Mouse (Mus musculus) lung, postnatal 0 days (tissue): ENCODE results near the gene Kif26a. TPM values are rescaled to one million over a fixed set of nuclear protein-coding genes. Genes with fewer than 3 reads are reported as not detected.

ENCODE experiments used
- ATAC-seq: fragments of 200-750 bp; cut with Nextera tagmentation; 2 replicates; pipeline ENCODE4 v1.8.0; 2017; ENCODE audit warnings: moderate library complexity
- DNase-seq: peaks from one replicate; pipeline ENCODE4 v3.0.0-alpha.2; 2016; ENCODE audit warnings: low spot score
- H3K27ac ChIP-seq: fragments of 300-500 bp; sonication (generic); 2 replicates; pipeline ENCODE4 v1.5.1; 2014; ENCODE audit warnings: antibody characterized with exemption, mild to moderate bottlenecking, low read length, mixed read lengths
- H3K27me3 ChIP-seq: fragments of 300-500 bp; sonication (generic); replicated peaks from 2 replicates; pipeline ENCODE4 v1.6.1; 2014; ENCODE audit warnings: low read length, mixed read lengths; ENCODE audit not compliant: insufficient read depth
- H3K36me3 ChIP-seq: fragments of 300-500 bp; sonication (generic); 2 replicates; pipeline ENCODE4 v1.6.1; 2014; ENCODE audit warnings: low read length, mixed read lengths; ENCODE audit not compliant: insufficient read depth
- H3K4me1 ChIP-seq: fragments of 300-500 bp; sonication (generic); 2 replicates; pipeline ENCODE4 v1.6.1; 2014; ENCODE audit warnings: antibody characterized with exemption, low read depth, low read length, mixed read lengths; ENCODE audit not compliant: insufficient read depth
- H3K4me2 ChIP-seq: fragments of 300-500 bp; sonication (generic); replicated peaks from 2 replicates; pipeline ENCODE4 v1.6.1; 2014; ENCODE audit warnings: low read depth, mild to moderate bottlenecking, low read length, moderate library complexity, mixed read lengths
- H3K4me3 ChIP-seq: fragments of 300-500 bp; sonication (generic); 2 replicates; pipeline ENCODE4 v1.5.1; 2014; ENCODE audit warnings: low read depth, low read length
- H3K9ac ChIP-seq: fragments of 300-500 bp; sonication (generic); replicated peaks from 2 replicates; pipeline ENCODE4 v1.6.1; 2014; ENCODE audit warnings: low read depth, mild to moderate bottlenecking
- H3K9me3 ChIP-seq: fragments of 300-500 bp; sonication (generic); 2 replicates; pipeline ENCODE4 v1.6.1; 2016; ENCODE audit warnings: low read length, mixed read lengths
- CTCF ChIP-seq: IDR thresholded peaks from 2 replicates; pipeline ENCODE4 v1.5.1; 2016; ENCODE audit warnings: antibody characterized with exemption, mild to moderate bottlenecking
- EP300 ChIP-seq: IDR thresholded peaks from 2 replicates; pipeline ENCODE4 v1.6.1; 2016; ENCODE audit warnings: antibody characterized with exemption, mild to moderate bottlenecking, control low read depth
- WGBS: fragments of 180-500 bp; shearing (Covaris S2); extraction: QIAGEN DNeasy Blood & Tissue Kit; methylation state at CpG from one replicate; pipeline ENCODE4 v1.1.7; 2014; 5-methylcytosine and 5-hydroxymethylcytosine counted together
- polyA plus RNA-seq: library from polyadenylated mRNA; unstranded; fragments of >200 nt; fragmentation: Nextera tagmentation; extraction: Ambion mirVana; gene quantifications from 2 replicates; pipeline ENCODE4 v1.2.1, GENCODE M21; 2015

Kif26a gene
- polyA plus RNA-seq: 2.9 and 3.0 TPM in 2 replicates

DNA sequence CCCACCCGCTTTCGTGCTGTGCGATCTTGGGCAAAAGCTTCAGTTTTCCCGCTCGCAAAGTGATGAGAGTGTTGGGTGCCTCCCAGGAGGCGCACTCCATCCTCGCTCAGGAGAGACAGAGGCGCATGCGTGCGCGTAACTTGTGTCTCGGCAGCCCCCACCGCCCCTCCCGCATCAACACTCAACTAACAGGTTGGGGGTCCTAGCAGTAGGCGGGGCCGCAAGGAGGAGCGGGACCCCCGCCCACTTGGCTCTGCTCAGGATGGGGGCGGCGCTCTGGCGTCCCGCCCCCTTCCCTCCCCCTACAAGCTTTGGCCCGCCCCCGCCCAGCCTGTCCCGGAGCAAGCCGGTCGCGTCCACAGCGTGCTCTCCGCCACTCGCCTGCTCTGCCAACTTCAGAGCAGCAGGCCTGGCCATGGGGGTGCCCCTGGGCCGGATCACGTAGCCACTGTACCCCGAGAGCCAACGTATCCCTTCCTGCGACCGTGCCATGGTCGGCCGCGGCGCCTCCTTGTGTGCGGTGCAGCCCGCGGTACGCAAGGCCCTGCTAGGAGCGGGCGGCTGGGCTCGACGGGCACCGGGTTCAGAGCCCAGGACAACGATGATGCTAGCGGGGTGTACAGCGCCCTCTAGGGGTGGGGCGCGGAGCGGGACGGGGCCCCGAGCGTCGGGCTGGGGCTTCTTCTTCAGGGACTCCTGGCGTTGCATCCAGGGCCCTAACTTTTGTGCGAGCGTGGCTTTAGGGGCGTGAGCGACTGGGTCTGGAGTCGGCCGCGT, at the start of gene Kif26a:
TSS of gene Kif26a (plus strand) at position 334 of the 777 bp plus-strand sequence.
- peak within 1 kb of the TSS; percentile 46 for H3K4me3 ChIP-seq
- peak within 1 kb of the TSS; percentile 44 for H3K9ac ChIP-seq
- DNase-seq (peak; percentile 35), ATAC-seq (peak; percentile 47)
- peak within 1 kb of the TSS; percentile 69 for H3K27ac ChIP-seq
- WGBS: 1% methylated on average over 52 of the region's 68 CpGs
- H3K4me2 ChIP-seq: peak within 1 kb of the TSS; percentile 64
- TF ChIP-seq EP300 (no peak), CTCF (peak; percentile 79)
- peaks cover 10% of the 10 kb centered on the region for H3K4me1 ChIP-seq
- H3K36me3 ChIP-seq: no peaks in the 10 kb centered on the region
- H3K9me3 ChIP-seq: no peaks in the 10 kb centered on the region
- H3K27me3 ChIP-seq: peaks cover 42% of the 10 kb centered on the region

DNA sequence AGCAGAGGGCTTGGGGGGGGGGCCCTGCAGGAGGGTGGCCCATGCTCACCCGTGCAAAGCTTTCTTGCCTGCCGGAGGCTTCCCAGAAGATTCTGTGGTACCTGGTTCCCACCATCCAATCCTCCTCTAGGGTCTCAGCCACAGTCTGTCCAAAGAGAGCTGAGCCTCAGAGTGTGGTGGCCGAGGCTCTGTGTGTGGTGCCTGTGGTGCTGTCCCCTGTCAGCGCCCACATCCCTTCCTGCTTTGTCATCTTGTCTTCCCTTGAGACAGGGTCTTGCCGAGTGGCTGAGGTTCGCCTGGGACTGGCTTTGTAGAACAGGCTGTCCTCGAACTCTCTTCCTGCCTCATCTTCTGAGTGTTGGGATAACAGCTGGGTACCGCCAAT, 49.3 kb upstream of the Kif26a start:
- Histone ChIP-seq H3K27me3 (no peaks in the 10 kb centered on the region; the same call in 1 of the 2 replicates), H3K4me1 (no peaks in the 10 kb centered on the region), H3K9me3 (no peaks in the 10 kb centered on the region), H3K9ac (no peak overlapping the region), H3K27ac (peak overlapping the region; percentile 32; the same call in 1 of the 2 replicates), H3K36me3 (no peaks in the 10 kb centered on the region), H3K4me2 (no peak overlapping the region), H3K4me3 (no peak overlapping the region)
- WGBS: 38% methylated on average over 8 of the region's 8 CpGs
- TF ChIP-seq EP300 (no peak), CTCF (no peak)
- no peak for DNase-seq
- ATAC-seq: peak; percentile 21; the same call in 1 of the 2 replicates

DNA sequence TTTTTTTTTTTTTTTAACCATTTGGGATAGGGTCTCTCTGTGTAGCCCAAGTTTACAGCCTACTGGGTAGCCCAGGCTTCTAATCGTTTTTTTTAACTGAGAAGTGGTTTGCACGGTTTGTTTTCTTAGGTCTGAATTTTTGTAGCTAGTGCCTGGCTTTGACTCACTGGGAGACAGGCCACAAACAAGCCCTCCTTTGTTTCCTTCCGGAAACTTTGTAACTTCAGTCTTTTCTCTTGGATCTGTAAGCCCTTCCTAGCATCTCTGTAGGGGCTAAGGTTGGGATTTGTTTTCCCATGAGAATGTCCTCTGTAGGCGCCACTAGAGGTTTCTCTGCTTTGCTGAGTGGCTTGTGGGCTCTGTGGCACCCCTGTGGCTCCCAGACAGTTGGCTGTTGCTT, 45.9 kb upstream of the Kif26a start:
- no peak for ATAC-seq
- 56% methylated on average over 4 of the region's 4 CpGs for WGBS
- no peak for TF ChIP-seq EP300
- no peak for TF ChIP-seq CTCF

DNA sequence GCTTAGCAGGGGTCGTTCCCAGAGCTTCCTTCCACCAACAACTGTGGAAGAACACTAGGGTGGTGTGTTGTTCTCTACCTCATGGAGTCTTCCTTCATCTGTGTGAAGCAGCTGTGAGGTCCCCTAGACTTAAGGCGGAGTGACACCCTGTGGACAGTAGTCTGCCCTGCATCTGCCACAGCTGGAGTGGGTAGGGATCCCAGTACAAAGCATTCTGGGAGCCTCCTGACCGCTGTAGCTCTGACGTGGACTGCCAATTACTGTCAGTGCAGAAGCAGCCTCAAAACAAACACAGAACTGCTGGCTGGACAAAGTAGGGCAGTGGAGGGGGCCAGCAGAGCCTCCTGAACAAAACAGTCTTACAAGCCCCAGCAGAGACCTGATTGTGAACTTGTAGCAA, 45.0 kb upstream of the Kif26a start:
- Histone ChIP-seq H3K4me2 (no peak overlapping the region), H3K27ac (no peak overlapping the region), H3K4me1 (no peaks in the 10 kb centered on the region), H3K4me3 (no peak overlapping the region), H3K9ac (no peak overlapping the region), H3K27me3 (no peaks in the 10 kb centered on the region), H3K36me3 (no peaks in the 10 kb centered on the region), H3K9me3 (no peaks in the 10 kb centered on the region)
- TF ChIP-seq CTCF (peak; percentile 65), EP300 (no peak)
- peak; percentile 65 for ATAC-seq
- 42% methylated on average over 4 of the region's 4 CpGs for WGBS
- peak; percentile 73 for DNase-seq

More for the DNA sequence above, 45.9 kb upstream of the Kif26a start:
- H3K27me3 ChIP-seq: no peaks in the 10 kb centered on the region
- no peaks in the 10 kb centered on the region for H3K36me3 ChIP-seq
- no peak overlapping the region for H3K4me3 ChIP-seq
- no peak for DNase-seq
- no peaks in the 10 kb centered on the region for H3K9me3 ChIP-seq
- H3K4me2 ChIP-seq: no peak overlapping the region
- no peak overlapping the region for H3K9ac ChIP-seq
- H3K4me1 ChIP-seq: no peaks in the 10 kb centered on the region
- no peak overlapping the region for H3K27ac ChIP-seq

DNA sequence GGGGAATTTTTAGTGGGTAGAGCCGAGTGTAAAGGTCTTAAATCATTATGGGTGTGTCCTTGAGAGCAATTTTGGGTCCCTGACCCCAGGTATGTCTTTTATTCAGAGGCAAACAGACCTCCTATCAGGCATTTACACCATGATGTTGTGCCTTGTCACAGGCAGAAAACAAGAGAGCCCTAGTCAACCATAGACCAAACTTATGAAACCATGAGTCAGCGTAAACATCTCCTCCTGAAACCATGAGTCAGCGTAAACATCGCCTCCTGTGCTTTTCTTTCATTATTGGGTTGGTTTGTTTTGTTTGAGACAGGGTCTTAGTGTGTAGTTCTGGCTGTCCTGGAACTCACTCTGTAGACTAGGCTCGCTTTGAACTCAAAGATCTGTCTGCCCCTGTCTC, 42.8 kb upstream of the Kif26a start:
- DNase-seq (no peak), ATAC-seq (no peak)
- H3K4me1 ChIP-seq: peaks cover 5% of the 10 kb centered on the region; the same call in 1 of the 2 replicates
- H3K9ac ChIP-seq: no peak overlapping the region
- H3K9me3 ChIP-seq: no peaks in the 10 kb centered on the region
- 86% methylated on average over 5 of the region's 5 CpGs for WGBS
- TF ChIP-seq CTCF: no peak
- TF ChIP-seq EP300: no peak
- H3K36me3 ChIP-seq: no peaks in the 10 kb centered on the region
- H3K4me3 ChIP-seq: no peak overlapping the region
- H3K27ac ChIP-seq: no peak overlapping the region
- no peaks in the 10 kb centered on the region for H3K27me3 ChIP-seq
- no peak overlapping the region for H3K4me2 ChIP-seq

DNA sequence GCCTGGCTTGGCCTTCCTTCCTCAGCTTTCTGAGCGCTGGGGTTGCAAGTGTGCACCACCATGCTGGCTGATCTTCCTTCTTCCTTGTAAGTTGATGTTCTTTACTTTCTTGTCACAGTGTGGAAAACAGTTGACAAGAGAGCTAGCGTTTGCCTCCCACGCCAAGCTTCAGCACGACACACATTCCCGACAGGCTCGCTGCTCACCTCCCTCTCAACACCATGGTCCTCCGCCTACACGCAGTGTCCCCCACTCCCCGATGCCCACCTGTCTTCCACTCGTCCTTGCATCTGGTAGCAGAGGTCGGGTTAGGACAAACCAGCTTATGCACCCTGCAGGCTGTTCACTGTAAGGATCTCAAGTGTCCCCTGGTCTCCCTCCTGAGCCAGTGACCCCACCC, 41.1 kb upstream of the Kif26a start:
- DNase-seq: no peak
- Histone ChIP-seq H3K27ac (no peak overlapping the region), H3K9ac (no peak overlapping the region), H3K4me2 (no peak overlapping the region), H3K27me3 (no peaks in the 10 kb centered on the region), H3K4me1 (peaks cover 5% of the 10 kb centered on the region; the same call in 1 of the 2 replicates), H3K36me3 (no peaks in the 10 kb centered on the region), H3K4me3 (no peak overlapping the region), H3K9me3 (no peaks in the 10 kb centered on the region)
- TF ChIP-seq EP300 (no peak), CTCF (no peak)
- ATAC-seq: no peak
- 82% methylated on average over 11 of the region's 11 CpGs for WGBS
